Mouse (Mus musculus) T-cell, adult 2 months (primary cell): ENCODE measurements at regions not wholly inside any gene's neighbourhood (a gene's known extent, or its start where the extent isn't known, plus 50 kb on each side); places are given as distances from the start of the nearest gene placed in this dataset.
A peak's percentile ranks its signal among the peaks of the same experiment; 100 is the strongest.
"Not testable (repeated sequence)": the region's sequence is repeated elsewhere in the genome, so short reads cannot be mapped to it uniquely, and the experiment has no call there.

Experiments used
- DNase-seq: peaks from one replicate; pipeline ENCODE4 v3.0.0; 2022; ENCODE audit warnings: low spot score

DNA sequence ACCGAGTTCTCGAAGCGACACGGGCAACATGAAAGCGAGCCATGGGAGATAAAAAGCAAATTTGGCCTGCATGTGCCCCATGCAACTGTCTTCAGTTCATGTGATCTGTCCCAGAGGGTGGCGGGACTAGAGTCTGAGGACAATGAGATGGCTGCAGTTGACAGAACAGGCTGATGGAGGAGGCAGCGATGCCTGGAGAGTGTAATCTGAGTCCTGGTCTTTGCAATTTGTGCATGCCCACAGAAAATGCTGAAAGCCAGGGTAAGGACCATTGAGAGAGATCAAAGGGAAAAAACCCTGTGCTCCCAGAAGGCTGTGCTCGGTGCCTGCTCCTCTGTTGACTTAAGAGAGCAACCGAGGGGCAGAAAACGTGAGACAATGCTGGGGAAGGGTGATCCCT is 624.8 kb upstream of the BB014433 start:
- DNase-seq, result no peak

DNA sequence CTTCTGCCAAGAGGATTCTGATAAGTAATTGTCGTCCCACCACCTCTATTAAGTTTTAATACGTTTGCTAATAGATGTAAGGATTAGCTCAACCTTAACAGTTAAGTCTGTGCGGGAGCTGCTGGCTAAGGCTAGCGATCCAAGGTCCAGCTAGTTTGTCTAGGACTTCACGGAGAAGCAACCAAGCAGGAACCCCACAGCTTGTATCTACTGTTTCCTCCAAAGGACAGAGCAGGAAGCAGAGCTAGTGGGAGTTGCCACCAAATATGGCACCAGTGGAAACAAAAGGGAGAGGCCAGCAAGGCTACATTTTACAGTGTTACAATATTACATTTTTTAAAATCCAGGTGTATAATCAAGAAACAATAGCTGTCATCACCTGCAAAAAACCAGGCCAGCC is 624.4 kb upstream of the BB014433 start:
- DNase-seq, result no peak

DNA sequence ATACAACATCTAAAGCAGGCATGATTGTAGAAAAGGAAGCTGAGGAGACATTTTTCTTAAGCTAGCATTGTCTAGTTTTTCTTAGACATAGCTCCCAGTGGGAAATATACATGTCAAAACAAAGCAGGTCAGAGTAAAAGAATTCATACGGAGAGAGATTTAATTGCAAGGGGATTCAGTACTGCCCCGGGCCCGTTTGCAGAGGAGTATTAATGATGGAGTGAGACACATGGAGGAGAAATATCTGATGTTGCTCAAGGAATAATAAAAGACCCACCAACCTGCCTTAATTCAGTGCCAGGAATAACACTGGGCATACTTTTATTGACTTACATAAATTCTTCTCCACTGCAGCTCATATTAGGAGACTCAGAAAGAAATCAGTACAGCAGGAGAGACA is 623.6 kb upstream of the BB014433 start:
- DNase-seq, result no peak

DNA sequence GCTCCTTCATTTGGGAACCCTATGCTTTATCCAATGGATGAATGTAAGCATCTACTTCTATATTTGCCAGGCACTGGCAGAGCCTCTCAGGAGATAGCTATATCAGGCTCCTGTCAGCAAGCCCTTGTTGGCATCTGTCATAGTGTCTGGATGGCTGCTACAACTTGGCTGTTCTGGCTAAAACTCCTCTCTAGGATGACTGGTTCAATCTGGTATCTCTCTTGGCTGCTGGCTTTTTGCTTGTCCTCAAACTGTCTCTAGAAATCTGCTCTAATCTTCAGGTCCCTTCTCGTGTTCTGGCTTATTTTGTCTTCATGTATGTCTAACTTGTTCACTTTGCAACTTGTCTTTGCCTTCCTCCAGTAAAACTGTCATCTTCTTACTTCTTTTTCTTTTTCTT is 614.7 kb upstream of the BB014433 start:
- no peak for DNase-seq

DNA sequence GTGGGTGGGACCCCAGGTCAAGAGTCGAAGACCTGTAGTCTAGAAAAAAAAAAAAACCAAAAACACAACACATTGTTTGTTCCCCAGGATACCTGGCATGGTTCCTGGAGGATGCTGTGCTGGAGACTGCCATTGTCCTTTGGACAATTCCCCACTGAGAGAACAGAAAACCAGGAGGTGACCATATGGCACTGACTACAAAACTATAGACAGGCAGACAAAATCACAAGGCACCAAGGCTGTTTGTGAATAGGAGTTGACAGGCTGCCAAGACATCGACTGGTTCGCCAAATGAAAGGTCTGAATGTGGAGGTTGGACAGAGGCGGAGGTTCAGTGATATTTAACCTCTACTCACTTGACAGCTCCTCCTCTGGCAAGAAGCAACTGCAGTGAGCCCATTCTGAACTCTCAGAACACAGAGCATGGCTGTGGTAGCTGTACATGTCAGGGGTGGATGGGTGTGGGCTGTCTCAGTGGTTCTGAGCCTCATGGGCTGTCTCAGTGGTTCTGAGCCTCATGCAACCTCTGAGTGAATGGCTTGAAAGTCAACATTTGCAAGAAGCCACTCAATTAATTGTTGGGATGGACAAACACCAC is 589.0 kb upstream of the BB014433 start:
- DNase-seq, result no peak

DNA sequence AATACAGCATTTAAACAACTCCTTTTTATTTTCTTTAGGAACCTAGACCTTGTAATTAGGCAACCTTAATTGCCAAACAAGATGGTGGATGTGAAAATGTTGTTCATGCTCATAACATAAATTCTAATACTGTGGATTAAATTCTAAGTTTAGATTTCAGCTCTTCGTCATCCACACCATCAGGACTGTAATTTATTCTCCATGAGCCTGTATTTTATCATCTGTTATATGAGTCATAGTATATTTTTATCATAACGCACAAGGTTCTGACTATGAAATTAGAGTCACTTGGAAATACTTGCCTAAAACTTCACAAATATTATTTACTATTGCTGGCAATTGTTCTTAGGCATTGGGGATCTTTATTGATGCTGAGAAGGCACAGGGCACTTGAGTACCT is 582.7 kb upstream of the BB014433 start:
- DNase-seq, result no peak

DNA sequence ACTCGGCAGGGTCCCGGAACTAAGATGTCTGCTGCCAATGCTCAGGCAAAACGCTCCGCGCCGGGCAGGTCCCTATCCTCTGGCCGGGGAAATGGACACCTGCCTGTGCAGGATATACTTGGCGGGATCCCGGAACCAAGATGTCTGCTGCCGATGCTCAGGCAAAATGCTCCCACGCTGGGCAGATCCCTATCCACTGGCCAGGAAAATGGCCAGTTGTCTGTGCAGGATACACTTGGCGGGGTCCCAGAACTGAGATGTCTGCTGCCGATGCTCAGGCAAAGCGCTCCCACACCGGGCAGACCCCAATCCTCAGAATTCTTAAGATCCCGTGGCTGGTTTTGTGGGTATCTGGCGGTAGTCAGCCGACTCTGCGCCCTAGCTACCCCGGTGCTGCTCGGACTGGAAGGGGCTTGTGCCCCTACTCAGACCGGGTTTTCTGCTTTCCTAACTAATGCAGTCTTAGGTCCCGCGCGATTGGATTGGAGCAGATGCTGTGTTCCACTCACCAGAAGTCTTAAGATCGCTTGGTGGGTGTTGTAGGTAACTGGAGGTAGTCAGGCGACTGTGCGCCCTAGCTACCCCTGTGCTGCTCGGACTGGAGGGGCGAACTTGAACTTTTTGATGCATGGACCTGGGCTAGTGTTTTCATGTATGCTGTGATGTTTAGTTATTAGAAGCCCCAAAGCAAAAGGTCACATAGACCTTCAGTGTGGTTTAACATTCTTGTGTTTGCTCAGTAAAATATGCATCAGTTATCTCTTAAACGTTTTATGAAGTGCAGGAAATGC is 577.9 kb upstream of the BB014433 start:
- DNase-seq, result not testable (repeated sequence)

DNA sequence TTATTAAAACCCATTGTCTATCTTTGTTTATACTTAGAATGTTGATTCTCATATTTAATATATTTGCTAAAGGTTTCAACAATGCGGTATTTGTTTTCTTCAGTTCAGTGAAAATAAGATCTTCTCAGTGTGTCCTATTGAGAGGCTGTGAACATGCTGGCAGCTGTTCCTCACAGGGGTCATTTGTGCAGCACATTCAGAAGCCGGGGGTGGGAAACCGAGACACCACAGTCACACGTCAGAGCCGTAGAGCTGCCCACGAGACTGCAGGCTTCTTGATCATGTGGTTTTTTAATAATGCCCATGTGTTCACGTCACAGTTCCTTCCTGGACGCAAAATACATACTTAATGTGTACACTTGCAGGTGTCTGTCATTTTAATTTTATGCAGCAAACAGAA is 564.3 kb upstream of the BB014433 start:
- DNase-seq, result no peak

DNA sequence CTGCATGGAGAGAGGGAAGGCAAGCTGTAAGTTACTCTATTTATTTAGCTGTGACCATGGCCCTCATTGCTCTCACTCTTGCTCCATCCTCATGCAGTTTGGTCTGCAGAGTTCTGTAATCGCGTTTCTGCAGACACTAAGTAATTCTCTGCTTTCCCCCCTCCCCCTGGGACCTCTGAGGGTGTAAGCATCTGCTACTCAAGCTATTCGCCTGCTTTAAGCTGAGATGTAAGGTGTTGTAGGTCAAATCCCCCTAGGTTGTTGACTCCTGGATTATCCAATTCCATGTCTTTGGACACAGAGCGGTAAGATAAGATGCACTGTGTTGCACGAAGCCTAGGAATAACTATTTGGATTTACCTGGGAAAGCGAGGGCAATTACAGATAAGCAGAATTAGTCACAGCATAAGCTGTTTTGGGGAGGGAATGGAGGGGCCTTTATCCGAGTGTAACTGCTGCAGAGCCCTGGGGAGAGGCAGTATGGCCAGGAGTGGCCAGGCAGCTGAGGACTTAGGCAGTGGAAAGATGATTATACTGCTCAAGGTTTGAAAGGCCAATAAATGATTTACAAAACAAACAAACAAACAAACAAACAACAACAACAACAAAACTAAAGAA is 561.8 kb upstream of the BB014433 start:
- DNase-seq, result no peak

DNA sequence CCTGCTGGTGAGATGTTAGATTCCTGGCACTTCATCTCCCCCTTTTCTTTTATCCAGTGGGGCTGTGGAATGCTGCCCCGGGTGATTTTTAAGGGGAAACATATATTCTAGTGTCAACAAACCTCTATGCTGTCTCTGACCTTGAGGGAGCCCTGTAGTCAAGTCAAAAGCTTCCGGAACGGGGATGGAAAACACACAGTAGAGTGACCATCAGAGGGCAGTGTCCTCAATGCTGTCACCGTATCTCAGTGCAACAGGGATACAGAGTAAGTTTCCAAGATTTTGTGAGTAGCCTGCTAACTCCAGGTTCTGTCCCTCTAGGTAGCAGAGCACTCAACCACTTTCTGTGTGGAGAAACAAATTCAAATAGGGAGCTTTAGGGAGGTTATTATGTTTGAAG is 555.7 kb upstream of the BB014433 start:
- no peak for DNase-seq

DNA sequence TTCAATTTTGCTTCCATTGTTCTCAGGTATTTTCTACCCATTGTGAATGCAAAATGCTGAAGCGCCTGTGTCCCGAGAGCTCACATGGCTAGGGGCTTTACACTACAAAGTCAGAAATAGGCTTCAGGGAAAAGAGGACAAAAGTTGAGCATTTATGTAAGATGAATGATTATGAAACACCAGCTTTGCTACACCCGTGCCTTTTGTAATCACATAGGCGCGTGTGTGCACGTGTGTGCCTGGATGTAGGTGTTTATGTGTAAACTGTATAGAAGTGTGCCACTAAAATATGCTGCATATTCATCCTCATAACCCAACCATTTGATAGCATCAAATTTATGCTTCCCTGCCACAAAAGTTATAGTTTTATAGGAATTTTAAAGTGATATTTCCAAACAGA is 547.2 kb upstream of the BB014433 start:
- DNase-seq, result no peak

DNA sequence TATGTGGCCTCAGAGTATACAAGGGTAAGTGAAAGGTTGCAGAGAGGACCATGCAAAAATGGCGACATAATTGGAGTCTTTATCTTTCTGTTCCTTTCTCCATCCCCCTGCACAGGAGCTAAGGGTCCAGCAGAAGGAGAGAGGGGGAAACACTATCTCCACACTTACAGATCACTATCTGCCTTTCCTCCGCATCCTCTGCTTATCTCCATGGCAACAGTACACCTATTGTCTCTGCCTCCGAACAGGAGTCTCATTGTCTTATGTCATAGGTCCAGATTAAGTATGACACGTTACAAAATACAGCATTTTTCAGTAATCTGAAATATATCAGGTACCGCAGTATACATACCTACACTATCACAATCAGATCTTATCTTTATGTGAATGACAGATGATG is 537.9 kb upstream of the BB014433 start:
- no peak for DNase-seq

DNA sequence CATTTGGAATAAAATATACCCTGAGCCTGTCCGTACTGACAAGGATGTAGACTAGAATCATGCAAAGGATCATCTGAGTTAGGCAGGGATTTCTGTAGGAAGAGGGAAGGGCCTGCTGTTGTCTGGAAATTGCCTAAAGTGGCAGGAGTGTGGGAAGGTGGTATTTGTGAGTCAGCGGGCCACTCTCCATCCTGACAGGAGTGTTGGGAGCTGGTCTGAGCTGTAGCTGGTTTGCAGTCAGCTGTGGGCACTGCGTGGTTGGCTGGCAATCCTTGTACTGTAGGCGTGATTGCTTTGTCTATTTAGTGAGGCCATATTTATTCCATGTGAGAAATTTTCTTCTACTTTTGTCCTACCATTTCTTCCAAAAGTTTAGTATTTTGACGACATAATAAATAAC is 524.2 kb upstream of the BB014433 start:
- no peak for DNase-seq

DNA sequence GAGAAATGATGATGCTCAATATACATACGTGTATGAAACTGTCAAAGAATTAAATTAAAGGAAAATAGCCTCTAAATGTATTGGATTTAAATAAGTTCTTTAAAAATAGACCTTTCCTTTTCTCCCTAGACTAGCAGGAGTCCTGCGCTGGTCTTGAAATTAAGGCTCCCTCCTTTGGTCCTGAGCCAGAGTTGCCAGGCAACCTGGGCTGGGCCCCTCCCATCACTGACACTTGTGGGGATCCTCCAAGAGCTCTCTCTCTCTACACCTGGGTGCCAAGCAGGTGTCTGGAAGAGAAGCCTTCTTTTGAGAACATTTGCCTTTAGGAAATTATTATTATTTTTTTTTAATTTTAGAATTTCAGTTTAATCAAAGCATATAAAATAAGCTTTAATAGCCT is 521.9 kb upstream of the BB014433 start:
- no peak for DNase-seq

DNA sequence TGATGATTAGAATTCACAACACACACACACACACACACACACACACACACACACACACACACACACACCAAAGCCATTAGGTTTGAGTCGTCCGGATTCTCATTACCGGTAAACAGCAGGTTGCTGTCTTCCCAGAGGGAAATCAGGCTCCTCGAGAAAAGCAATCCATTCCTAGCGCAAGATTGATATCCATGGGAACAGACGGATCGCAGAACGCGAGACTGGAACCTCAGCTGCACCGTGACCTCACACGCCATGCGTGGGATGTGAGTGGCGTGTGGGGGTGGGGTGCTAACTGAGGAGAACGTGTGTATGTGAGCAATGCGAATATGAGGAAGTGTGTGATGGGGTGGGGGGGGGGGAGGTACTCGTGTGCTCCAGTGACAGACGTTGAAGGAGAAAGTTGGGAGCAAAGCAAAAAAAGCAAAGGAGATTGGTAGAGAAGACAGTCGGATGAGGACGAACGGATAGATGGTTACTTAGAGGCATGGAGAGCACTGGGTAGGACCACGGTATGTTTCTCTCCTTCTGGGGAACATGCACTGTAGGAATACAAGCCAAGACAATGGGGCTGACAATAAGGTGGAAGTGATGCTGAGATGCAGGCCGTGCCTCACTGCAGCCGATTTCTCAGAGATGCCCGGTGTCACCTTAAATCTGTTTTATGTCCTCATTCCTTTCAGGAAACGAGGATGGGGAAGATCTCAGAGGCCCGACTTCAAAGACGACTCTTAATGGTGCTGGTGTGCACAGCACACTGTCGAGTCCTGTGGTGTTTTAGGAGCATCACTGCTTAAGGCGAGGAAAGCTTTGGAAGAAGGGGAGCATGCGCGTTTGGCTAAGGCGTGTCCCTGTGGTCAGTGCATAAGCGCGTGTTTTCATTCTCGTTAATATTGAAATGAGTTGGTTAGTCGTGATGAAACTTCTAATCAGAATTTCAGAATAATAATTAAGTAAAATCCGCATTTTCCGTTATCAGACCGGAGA is 516.7 kb upstream of the BB014433 start:
- DNase-seq, result no peak

DNA sequence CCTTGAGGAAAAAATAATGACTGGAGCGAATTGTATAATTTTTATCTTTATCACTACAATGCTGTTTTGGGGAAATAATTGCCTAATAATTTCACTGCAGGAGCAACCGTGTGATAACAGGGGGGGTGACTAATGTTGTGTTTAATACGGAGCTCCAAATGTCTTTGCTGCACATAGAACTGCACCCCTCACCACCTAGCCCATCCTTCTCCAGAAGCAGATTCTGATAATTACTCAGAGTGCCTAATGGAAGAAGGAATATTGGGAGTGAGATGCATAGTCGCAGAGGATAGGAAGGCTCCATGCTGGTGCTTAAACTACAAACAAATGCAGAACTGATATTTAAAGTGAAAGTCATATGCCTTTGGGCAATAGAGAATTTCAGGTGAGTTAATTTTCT is 486.1 kb upstream of the BB014433 start:
- no peak for DNase-seq

DNA sequence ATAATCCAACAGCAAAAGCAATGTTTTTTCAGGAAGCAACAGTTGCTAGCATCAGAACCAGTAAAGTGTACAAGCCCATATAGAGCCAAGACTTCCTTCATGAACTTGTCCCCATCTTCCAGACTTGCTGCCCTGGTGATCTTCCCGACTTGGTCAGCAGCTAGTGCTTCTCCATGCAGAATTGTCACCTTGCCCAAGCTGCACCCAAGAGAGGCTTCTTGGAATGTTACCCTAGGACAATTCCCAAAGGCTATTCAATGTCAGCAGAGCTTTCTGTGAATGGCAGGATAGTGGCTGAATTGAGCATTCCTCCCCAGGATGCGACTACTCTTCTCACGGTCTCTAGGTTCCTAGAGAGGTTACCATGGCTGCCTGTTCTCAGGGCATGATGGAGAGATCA is 479.6 kb upstream of the BB014433 start:
- no peak for DNase-seq

DNA sequence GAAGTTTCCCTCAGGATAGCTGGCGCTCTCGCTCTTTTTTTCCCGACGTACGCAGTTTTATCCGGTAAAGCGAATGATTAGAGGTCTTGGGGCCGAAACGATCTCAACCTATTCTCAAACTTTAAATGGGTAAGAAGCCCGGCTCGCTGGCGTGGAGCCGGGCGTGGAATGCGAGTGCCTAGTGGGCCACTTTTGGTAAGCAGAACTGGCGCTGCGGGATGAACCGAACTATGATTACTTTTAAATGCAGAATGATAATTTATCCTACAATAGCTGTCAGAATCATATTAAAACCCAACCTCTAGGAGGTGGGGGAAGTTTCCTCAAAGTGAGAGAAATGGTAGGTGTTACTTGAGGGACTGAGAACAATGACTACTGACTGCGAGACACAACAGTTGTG is 474.0 kb upstream of the BB014433 start:
- peak; percentile 76 for DNase-seq

DNA sequence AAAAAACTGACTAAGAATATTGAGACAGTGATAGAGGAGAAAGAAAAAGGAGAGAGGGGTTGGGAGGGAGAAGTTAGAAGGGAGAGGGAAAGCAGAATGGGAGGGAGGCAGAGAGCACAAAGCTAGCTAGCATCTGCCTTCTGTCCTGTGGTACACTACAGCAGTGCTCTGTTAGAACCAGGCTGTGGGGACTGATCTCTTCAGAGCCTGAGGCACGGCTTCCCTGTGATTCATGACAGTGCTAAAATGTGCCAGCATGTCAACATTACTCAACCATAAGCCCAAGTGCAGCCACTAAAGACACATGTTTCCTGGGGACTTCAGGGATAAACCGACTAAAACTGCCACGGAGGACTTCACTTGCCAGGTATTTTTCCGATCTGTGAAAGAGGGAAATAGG is 455.1 kb upstream of the BB014433 start:
- DNase-seq, result no peak

DNA sequence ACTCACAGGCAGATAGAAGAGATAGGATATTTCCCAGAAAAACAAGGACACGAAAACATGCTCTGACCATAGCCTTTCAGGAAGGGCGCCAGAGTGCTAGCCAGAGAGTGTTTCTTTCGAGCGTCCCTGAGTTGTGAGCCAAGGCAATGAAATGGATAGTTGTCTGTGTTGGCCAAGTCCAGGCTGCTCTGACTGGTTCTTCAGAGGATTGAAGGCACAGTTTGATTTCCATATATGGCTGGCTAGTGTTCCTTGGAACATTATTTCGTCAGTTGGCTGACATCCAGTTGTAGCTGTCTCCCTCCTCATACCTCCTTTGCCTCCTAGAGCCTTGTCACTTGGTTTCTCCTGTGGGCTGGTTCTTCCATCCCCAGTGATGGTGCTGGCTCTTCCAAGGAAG is 451.7 kb upstream of the BB014433 start:
- DNase-seq, result no peak

DNA sequence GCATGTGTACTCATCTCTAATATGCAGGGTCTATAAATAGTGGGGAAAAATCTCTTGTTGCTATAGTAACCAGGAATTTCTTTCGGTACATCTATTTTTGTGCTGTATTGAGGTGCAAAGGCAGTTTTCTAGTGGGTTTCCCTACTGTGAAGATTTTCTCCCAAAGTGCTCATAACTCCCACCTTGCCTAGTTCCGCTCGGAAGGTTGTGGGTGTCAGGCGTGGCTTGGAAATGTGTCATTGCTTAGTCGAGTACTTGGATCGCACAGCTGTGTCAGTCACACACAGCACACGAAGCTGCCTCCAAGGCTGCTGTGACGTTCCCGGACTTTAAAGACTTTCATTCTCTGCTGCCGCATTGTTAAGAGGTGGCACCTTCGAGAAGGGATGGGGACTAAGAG is 450.4 kb upstream of the BB014433 start:
- no peak for DNase-seq

DNA sequence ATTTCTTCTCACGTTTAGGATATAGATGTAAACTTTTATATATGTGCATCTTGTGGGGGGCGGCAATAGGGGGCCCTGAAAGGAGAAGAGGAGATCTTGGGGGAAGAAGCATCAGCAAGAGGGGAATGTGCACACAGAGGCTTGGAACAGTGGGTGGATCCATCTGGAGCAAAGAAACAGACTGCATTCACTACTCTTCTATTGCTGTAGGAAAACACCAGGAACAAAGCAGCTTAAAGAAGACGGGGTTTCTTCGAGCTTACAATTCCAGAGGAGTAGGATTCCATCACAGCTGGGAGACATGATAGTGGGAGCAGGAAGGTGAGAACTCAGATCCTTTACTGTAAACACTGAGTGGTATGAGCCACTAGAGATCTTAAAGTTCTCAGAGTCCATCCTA is 444.9 kb upstream of the BB014433 start:
- DNase-seq, result no peak
